Mouse (Mus musculus) hindbrain, embryonic 16.5 days (tissue): Measurements from ENCODE around the gene Gm4969. TPM values are rescaled to one million over a fixed set of nuclear protein-coding genes. Genes with fewer than 3 reads are reported as not detected.
A peak's percentile ranks its signal among the peaks of the same experiment; 100 is the strongest.

Experiments used
- ATAC-seq: fragments of 200-750 bp; cut with Nextera tagmentation; 2 replicates; pipeline ENCODE4 v1.8.0; 2017; ENCODE audit warnings: moderate TSS enrichment, moderate library complexity
- H3K27ac ChIP-seq: fragments of 300-500 bp; sonication (generic); 2 replicates; pipeline ENCODE4 v1.5.1; 2014; ENCODE audit warnings: low read depth, mild to moderate bottlenecking, control low read depth, low read length, moderate library complexity
- H3K27me3 ChIP-seq: fragments of 300-500 bp; sonication (generic); replicated peaks from 2 replicates; pipeline ENCODE4 v1.6.1; 2014; ENCODE audit warnings: low read length; ENCODE audit not compliant: control insufficient read depth, insufficient read depth
- H3K36me3 ChIP-seq: fragments of 300-500 bp; sonication (generic); 2 replicates; pipeline ENCODE4 v1.6.1; 2014; ENCODE audit warnings: mild to moderate bottlenecking, low read length, moderate library complexity, mixed read lengths; ENCODE audit not compliant: control insufficient read depth, insufficient read depth
- H3K4me1 ChIP-seq: fragments of 300-500 bp; sonication (generic); 2 replicates; pipeline ENCODE4 v1.6.1; 2014; ENCODE audit warnings: low read depth, low read length; ENCODE audit not compliant: control insufficient read depth, insufficient read depth
- H3K4me2 ChIP-seq: fragments of 300-500 bp; sonication (generic); 2 replicates; pipeline ENCODE4 v1.6.1; 2014; ENCODE audit warnings: mild to moderate bottlenecking, low read length, control low read depth, moderate library complexity
- H3K4me3 ChIP-seq: fragments of 300-500 bp; sonication (generic); 2 replicates; pipeline ENCODE4 v1.5.1; 2014; ENCODE audit warnings: mild to moderate bottlenecking, low read length, control low read depth, moderate library complexity
- H3K9ac ChIP-seq: fragments of 300-500 bp; sonication (generic); 2 replicates; pipeline ENCODE4 v1.6.1; 2014; ENCODE audit warnings: low read depth, mild to moderate bottlenecking, control low read depth, low read length, moderate library complexity
- H3K9me3 ChIP-seq: fragments of 300-500 bp; sonication (generic); 2 replicates; pipeline ENCODE4 v1.6.1; 2014; ENCODE audit warnings: mild to moderate bottlenecking, low read length, moderate library complexity; ENCODE audit not compliant: control insufficient read depth
- WGBS: fragments of 180-500 bp; shearing (Covaris S2); extraction: QIAGEN DNeasy Blood & Tissue Kit; methylation state at CpG from one replicate; pipeline ENCODE4 v1.1.7; 2014; 5-methylcytosine and 5-hydroxymethylcytosine counted together
- polyA plus RNA-seq: library from polyadenylated mRNA; unstranded; fragments of >200 nt; fragmentation: Nextera tagmentation; extraction: Ambion mirVana; gene quantifications from 2 replicates; pipeline ENCODE4 v1.2.1, GENCODE M21; 2015

Gene Gm4969
- polyA plus RNA-seq, 1 experiment from 2014 or later, result 7.0 TPM

DNA sequence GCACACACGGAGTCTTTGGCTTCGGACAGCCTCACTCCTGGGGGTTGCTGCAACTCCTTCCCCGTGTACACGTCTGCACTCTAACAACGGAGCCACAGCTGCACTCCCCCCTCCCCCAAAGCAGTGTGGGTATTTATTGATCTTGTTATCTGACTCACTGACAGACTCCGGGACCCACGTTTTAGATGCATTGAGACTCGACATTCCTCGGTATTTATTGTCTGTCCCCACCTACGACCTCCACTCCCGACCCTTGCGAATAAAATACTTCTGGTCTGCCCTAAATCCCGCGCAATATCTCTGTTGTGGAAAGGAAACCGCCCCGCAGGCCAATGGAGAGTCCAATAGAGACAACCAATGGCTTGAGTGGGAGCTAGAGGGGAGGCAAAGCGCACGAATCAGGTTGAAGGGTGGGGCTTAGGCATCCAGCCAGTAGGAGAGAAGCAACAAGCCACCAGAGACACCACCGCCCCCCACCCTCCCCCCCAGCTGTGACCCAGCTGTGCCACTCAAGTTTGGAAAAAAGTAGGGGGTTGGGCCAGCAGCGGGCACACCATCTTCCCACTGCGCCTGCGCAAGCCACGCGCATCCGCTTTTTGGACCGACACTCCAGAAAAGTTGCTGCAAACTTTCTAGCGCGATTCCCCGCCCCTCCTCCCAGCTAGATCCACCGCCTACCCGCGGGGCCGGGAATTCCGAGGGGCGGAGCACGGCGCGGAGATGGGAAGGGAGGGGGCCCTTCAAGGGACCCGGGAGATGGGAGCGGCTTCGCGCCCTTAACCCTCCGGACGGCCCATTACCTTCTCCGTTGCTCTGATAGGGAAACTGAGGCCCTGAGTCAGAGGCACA is 24.4 kb downstream of the Gm4969 start:
- Histone ChIP-seq H3K9me3 (no peaks in the 10 kb centered on the region), H3K4me1 (peaks cover 34% of the 10 kb centered on the region), H3K9ac (peak overlapping the region; percentile 76; the same call in 1 of the 2 replicates), H3K4me3 (peak overlapping the region; percentile 58), H3K36me3 (peaks cover 10% of the 10 kb centered on the region), H3K27me3 (peaks cover 20% of the 10 kb centered on the region), H3K27ac (peak overlapping the region; percentile 88), H3K4me2 (peak overlapping the region; percentile 99)
- under 1% methylated on average over 45 of the region's 45 CpGs for WGBS
- ATAC-seq, result peak; percentile 75

GRCm38 (mm10) chr7:19093174-19093521 is 25.0 kb downstream of the Gm4969 start:
- 2% methylated on average over 9 of the region's 15 CpGs for WGBS
- Histone ChIP-seq H3K9ac (no peak overlapping the region; the same call in 1 of the 2 replicates), H3K27ac (peak overlapping the region; percentile 66), H3K27me3 (peaks cover 20% of the 10 kb centered on the region), H3K9me3 (no peaks in the 10 kb centered on the region), H3K4me2 (peak overlapping the region; percentile 99), H3K4me3 (peak overlapping the region; percentile 58), H3K36me3 (peaks cover 15% of the 10 kb centered on the region), H3K4me1 (peaks cover 34% of the 10 kb centered on the region)
- peak; percentile 31 for ATAC-seq

GRCm38 (mm10) chr7:19092381-19093173 is 25.6 kb downstream of the Gm4969 start:
- H3K4me2 ChIP-seq, result peak overlapping the region; percentile 99
- peaks cover 34% of the 10 kb centered on the region for H3K4me1 ChIP-seq
- peak overlapping the region; percentile 9; the same call in 1 of the 2 replicates for H3K27ac ChIP-seq
- H3K27me3 ChIP-seq, result peaks cover 20% of the 10 kb centered on the region
- peak; percentile 58 for ATAC-seq
- peaks cover 21% of the 10 kb centered on the region for H3K36me3 ChIP-seq
- 6% methylated on average over 37 of the region's 38 CpGs for WGBS
- no peak overlapping the region for H3K4me3 ChIP-seq
- H3K9ac ChIP-seq, result no peak overlapping the region; the same call in 1 of the 2 replicates
- H3K9me3 ChIP-seq, result no peaks in the 10 kb centered on the region

DNA sequence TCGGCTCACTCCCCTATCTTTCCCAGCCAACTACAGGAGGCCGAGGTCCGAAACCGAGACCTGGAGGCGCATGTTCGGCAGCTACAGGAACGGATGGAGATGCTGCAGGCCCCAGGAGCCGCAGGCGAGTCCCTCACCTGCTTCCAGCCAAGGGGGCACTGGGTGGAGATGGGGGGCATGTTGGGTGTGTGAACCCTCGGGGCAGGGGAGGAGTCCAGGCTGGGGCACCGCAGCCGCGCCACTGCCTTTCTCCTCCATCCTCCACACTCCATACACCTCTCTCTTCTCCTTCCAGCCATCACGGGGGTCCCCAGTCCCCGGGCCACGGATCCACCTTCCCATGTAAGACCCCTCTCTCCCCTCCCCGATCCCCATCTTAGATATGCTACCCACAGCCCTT is 26.3 kb downstream of the Gm4969 start:
- H3K36me3 ChIP-seq, result peaks cover 25% of the 10 kb centered on the region
- no peaks in the 10 kb centered on the region for H3K9me3 ChIP-seq
- 42% methylated on average over 17 of the region's 17 CpGs for WGBS
- no peak overlapping the region; the same call in 1 of the 2 replicates for H3K4me2 ChIP-seq
- ATAC-seq, result no peak
- H3K4me3 ChIP-seq, result no peak overlapping the region
- H3K4me1 ChIP-seq, result peaks cover 34% of the 10 kb centered on the region
- no peak overlapping the region for H3K27ac ChIP-seq
- H3K9ac ChIP-seq, result no peak overlapping the region
- peaks cover 20% of the 10 kb centered on the region for H3K27me3 ChIP-seq

DNA sequence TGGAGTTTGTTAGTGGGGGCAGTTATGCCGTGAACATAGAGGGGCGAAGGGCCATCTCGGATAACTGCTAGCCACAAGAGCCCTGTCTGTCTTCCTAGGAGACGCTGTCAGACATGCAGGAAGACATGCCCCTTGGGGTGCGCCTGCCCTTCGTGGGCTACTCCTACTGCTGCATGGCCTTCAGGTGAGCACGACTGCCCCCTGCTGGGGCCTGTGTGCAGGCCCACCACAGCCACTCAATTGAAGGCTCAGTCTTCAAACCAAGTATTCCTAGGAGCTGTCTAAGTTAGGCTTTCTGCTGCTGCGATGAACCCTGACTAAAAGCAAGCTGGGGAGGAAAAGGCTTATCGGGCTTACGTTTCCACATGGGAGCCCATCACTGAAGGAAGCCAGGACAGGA is 29.4 kb downstream of the Gm4969 start:
- H3K36me3 ChIP-seq, result peaks cover 28% of the 10 kb centered on the region
- H3K27ac ChIP-seq, result no peak overlapping the region
- WGBS, result 39% methylated on average over 10 of the region's 10 CpGs
- H3K4me2 ChIP-seq, result no peak overlapping the region
- ATAC-seq, result no peak
- no peak overlapping the region for H3K9ac ChIP-seq
- H3K27me3 ChIP-seq, result peaks cover 12% of the 10 kb centered on the region
- H3K4me3 ChIP-seq, result no peak overlapping the region
- H3K9me3 ChIP-seq, result no peaks in the 10 kb centered on the region
- peaks cover 9% of the 10 kb centered on the region for H3K4me1 ChIP-seq

DNA sequence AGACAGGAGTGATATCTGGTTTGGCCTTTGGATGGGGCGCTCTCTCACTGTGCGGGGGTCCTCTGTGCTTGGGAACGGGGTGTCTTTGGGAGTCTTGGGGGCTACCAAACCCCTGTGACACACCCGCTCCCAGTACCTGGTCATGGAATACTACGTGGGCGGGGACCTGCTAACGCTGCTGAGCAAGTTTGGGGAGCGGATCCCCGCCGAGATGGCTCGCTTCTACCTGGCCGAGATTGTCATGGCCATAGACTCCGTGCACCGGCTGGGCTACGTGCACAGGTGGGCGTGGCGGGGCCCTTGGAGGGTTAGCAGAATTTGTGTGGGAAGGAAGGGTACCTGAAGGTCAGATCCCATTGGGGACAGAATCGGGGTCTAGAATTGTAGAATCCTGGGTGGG is 31.4 kb downstream of the Gm4969 start:
- WGBS, result 66% methylated on average over 18 of the region's 18 CpGs
- Histone ChIP-seq H3K4me2 (no peak overlapping the region), H3K9ac (no peak overlapping the region), H3K4me1 (peaks cover 6% of the 10 kb centered on the region; the same call in 1 of the 2 replicates), H3K36me3 (peaks cover 39% of the 10 kb centered on the region), H3K4me3 (no peak overlapping the region), H3K9me3 (no peaks in the 10 kb centered on the region), H3K27me3 (peaks cover 10% of the 10 kb centered on the region), H3K27ac (no peak overlapping the region)
- no peak for ATAC-seq

DNA sequence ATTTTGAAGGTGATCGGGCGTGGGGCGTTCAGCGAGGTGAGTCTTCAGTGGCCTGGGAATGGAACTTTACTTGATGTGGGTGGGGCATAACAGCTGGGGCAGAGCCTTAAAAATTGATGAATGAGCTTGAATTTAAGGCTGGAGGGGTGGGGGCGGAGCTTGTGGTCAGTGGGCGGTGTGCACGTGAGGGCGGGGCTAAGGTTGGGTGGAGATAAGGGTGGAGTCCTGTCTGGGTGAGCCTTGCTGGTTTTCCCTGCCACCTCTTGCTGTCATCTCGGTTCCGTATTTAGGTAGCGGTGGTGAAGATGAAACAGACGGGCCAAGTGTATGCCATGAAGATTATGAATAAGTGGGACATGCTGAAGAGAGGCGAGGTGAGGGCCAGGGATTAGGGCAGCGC is 32.1 kb downstream of the Gm4969 start:
- WGBS, result 17% methylated on average over 14 of the region's 14 CpGs
- H3K36me3 ChIP-seq, result peaks cover 42% of the 10 kb centered on the region

DNA sequence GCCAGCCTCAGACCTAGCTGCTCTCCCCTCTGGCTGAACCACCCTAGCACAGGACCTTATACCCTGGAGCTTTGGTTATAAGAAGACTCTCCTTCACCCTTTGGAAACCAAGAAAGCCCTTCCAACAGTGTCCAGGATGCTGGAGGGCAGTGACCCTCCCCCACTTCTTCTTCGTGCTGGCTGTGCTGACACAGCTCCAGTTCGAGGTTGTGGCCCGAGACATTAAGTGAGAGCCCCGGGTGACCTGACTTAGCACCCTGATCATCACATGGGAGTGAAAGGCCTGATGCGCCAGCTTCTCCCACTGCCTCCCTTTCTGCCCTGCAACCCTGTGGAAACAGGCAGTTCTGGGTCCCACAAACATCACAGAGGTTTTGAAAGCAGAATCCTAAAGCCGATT is 32.7 kb downstream of the Gm4969 start:
- H3K9me3 ChIP-seq, result no peaks in the 10 kb centered on the region
- 15% methylated on average over 6 of the region's 6 CpGs for WGBS
- no peak overlapping the region for H3K9ac ChIP-seq
- no peak overlapping the region for H3K4me3 ChIP-seq
- peaks cover 47% of the 10 kb centered on the region for H3K36me3 ChIP-seq
- H3K27me3 ChIP-seq, result no peaks in the 10 kb centered on the region; the same call in 1 of the 2 replicates
- H3K27ac ChIP-seq, result no peak overlapping the region
- H3K4me2 ChIP-seq, result no peak overlapping the region
- H3K4me1 ChIP-seq, result peaks cover 6% of the 10 kb centered on the region; the same call in 1 of the 2 replicates
- ATAC-seq, result no peak

More for the DNA sequence above, 32.1 kb downstream of the Gm4969 start:
- no peaks in the 10 kb centered on the region for H3K9me3 ChIP-seq
- H3K27ac ChIP-seq, result no peak overlapping the region
- ATAC-seq, result no peak
- peaks cover 6% of the 10 kb centered on the region; the same call in 1 of the 2 replicates for H3K4me1 ChIP-seq
- no peak overlapping the region for H3K4me2 ChIP-seq
- no peak overlapping the region for H3K4me3 ChIP-seq
- H3K9ac ChIP-seq, result no peak overlapping the region
- peaks cover 5% of the 10 kb centered on the region; the same call in 1 of the 2 replicates for H3K27me3 ChIP-seq
